ENCODE assay signal across 9 mouse cellular contexts in the genomic region with DNA sequence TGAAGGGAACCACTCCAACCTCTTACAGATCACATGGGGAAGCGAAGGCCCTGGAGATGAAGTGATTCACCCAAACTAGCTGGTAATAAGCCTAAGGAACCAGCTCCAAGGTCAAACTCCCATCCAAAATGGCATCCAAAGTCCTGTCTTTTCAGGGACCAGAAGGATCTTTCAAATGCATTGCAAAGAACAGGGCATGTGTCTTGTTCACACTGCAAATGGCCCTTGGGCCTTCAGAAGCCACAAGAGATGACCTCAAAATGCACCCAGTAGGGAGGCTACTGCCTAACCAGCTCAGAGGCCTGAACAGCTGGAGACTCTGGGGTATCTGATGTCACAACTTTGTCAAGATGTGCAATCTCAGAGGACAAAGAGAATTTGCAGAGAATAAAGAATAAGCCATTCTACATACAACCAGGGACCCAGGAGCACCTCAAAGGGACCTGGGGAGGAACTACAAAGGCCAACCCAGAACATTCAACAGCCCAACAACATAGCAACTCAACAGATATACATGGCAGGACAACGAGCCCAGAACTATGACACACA. TPM values are rescaled to one million over a fixed set of nuclear protein-coding genes. Genes with fewer than 3 reads are reported as not detected.
DNase-seq lines count a peak whose midpoint lies in the region; ATAC-seq and TF ChIP-seq lines count a peak whose summit lies in the region.
"Had no signal": no experiment of that assay in that cellular context is flagged by ENCODE, and none has a peak within 500 bp of the region (broad histone marks: within the 10 kb centered on the region; RNA-seq: fewer than 3 reads in every experiment).

No protein-coding gene starts in this region.

- no peak overlapping the region for H3K27ac ChIP-seq in kidney, embryonic 14.5 days (ENCODE audit: low read depth, low read length)
- H3K27ac ChIP-seq in embryonic facial prominence, embryonic 12.5 days = no peak overlapping the region
- no peak overlapping the region for H3K27ac ChIP-seq in hindbrain, embryonic 16.5 days (ENCODE audit: low read depth, low read length)
- no peak overlapping the region for H3K27ac ChIP-seq in midbrain, postnatal 0 days (ENCODE audit: low read depth, low read length)

- no peak overlapping the region for H3K9ac ChIP-seq in kidney, embryonic 14.5 days (ENCODE audit: low read depth, low read length)
- no peak overlapping the region for H3K9ac ChIP-seq in embryonic facial prominence, embryonic 12.5 days
- H3K9ac ChIP-seq in hindbrain, embryonic 16.5 days (ENCODE audit: low read depth, low read length) = no peak overlapping the region
- H3K9ac ChIP-seq in midbrain, postnatal 0 days (replicated peaks; ENCODE audit: low read length, poor library complexity, severe bottlenecking) = 0 out of 2 replicates have a peak overlapping the region, but pooled peaks have one; percentile 85

- 86% methylated on average over 2 of the region's 2 CpGs for WGBS in kidney, embryonic 14.5 days
- WGBS in embryonic facial prominence, embryonic 12.5 days = 67% methylated on average over 2 of the region's 2 CpGs
- WGBS in hindbrain, embryonic 16.5 days = 79% methylated on average over 2 of the region's 2 CpGs
- 71% methylated on average over 2 of the region's 2 CpGs for WGBS in midbrain, postnatal 0 days

- peak overlapping the region; percentile 77 for H3K4me2 ChIP-seq in kidney, embryonic 14.5 days (replicated peaks; ENCODE audit: low read depth, low read length)
- peak overlapping the region; percentile 66 for H3K4me2 ChIP-seq in embryonic facial prominence, embryonic 12.5 days (replicated peaks)
- peak overlapping the region; percentile 58 for H3K4me2 ChIP-seq in hindbrain, embryonic 16.5 days (ENCODE audit: low read length)
- H3K4me2 ChIP-seq in midbrain, postnatal 0 days (ENCODE audit: low read depth, low read length, poor library complexity, severe bottlenecking) = peak overlapping the region; percentile 71

- no peak for DNase-seq in kidney, adult 9 months
- DNase-seq in midbrain, postnatal 0 days (ENCODE audit: low spot score) = no peak
- no peak for DNase-seq in thymus, postnatal 14 days
- no peak for DNase-seq in left cerebral cortex, adult 18-20 months (ENCODE audit: low spot score in 2 of 2)
- no peak for DNase-seq in gastrocnemius, postnatal 36 days
- DNase-seq: thymus, adult 2 months had no signal

- H3K27me3 ChIP-seq in kidney, embryonic 14.5 days (ENCODE audit: control insufficient read depth, insufficient read depth, low read length) = no peaks in the 10 kb centered on the region
- H3K27me3 ChIP-seq in embryonic facial prominence, embryonic 12.5 days = no peaks in the 10 kb centered on the region
- no peaks in the 10 kb centered on the region for H3K27me3 ChIP-seq in hindbrain, embryonic 16.5 days (replicated peaks; ENCODE audit: control insufficient read depth, insufficient read depth, low read length)
- H3K27me3 ChIP-seq in midbrain, postnatal 0 days (ENCODE audit: insufficient read depth, low read length) = no peaks in the 10 kb centered on the region

- H3K4me3 ChIP-seq in kidney, embryonic 14.5 days (ENCODE audit: low read length) = no peak overlapping the region
- 0 out of 2 replicates have a peak overlapping the region, but pooled peaks have one; percentile 59 for H3K4me3 ChIP-seq in embryonic facial prominence, embryonic 12.5 days
- H3K4me3 ChIP-seq in hindbrain, embryonic 16.5 days (ENCODE audit: low read length) = peak overlapping the region; percentile 81; the same call in 1 of the 2 replicates
- no peak overlapping the region; the same call in 1 of the 2 replicates for H3K4me3 ChIP-seq in midbrain, postnatal 0 days (ENCODE audit: low read depth, low read length)

- no peaks in the 10 kb centered on the region for H3K36me3 ChIP-seq in kidney, embryonic 14.5 days (ENCODE audit: control insufficient read depth, insufficient read depth, low read length)
- no peaks in the 10 kb centered on the region for H3K36me3 ChIP-seq in embryonic facial prominence, embryonic 12.5 days
- H3K36me3 ChIP-seq in hindbrain, embryonic 16.5 days (ENCODE audit: control insufficient read depth, insufficient read depth, low read length) = no peaks in the 10 kb centered on the region
- no peaks in the 10 kb centered on the region for H3K36me3 ChIP-seq in midbrain, postnatal 0 days (ENCODE audit: insufficient read depth, low read length)

- peaks cover 14% of the 10 kb centered on the region for H3K4me1 ChIP-seq in kidney, embryonic 14.5 days (ENCODE audit: control insufficient read depth, insufficient read depth, low read length)
- peaks cover 37% of the 10 kb centered on the region for H3K4me1 ChIP-seq in embryonic facial prominence, embryonic 12.5 days
- H3K4me1 ChIP-seq in hindbrain, embryonic 16.5 days (ENCODE audit: control insufficient read depth, insufficient read depth, low read depth, low read length) = peaks cover 19% of the 10 kb centered on the region
- H3K4me1 ChIP-seq in midbrain, postnatal 0 days (ENCODE audit: insufficient read depth, low read length) = peaks cover 13% of the 10 kb centered on the region

- ATAC-seq in kidney, embryonic 14.5 days (ENCODE audit: low FRiP score, low TSS enrichment) = no peak
- ATAC-seq in embryonic facial prominence, embryonic 12.5 days (ENCODE audit: insufficient number of reproducible peaks, insufficient read depth, low FRiP score, low TSS enrichment) = no peak
- ATAC-seq in hindbrain, embryonic 16.5 days = no peak
- ATAC-seq in midbrain, postnatal 0 days (ENCODE audit: low FRiP score) = no peak

- intact Hi-C loops in gastrocnemius, postnatal 36 days (cut with DNase I) = no loop called here

- H3K9me3 ChIP-seq in kidney, embryonic 14.5 days (ENCODE audit: control insufficient read depth, low read length) = no peaks in the 10 kb centered on the region
- no peaks in the 10 kb centered on the region for H3K9me3 ChIP-seq in embryonic facial prominence, embryonic 12.5 days
- no peaks in the 10 kb centered on the region for H3K9me3 ChIP-seq in hindbrain, embryonic 16.5 days (ENCODE audit: control insufficient read depth, low read length)
- H3K9me3 ChIP-seq in midbrain, postnatal 0 days (ENCODE audit: low read length) = no peaks in the 10 kb centered on the region

- no peak for TF ChIP-seq CTCF in midbrain, postnatal 0 days (IDR thresholded peaks at IDR 0.05)

RNA-seq across cellular contexts. Expression of a gene that starts 2.1 kb away (rescaled TPM):
- 2.7 and 4.1 TPM in 2 replicates for polyA plus RNA-seq in kidney, embryonic 14.5 days (2014; fragmentation: Nextera tagmentation; extraction: Ambion mirVana)
- 3.9 and 5.0 TPM in 2 replicates for polyA plus RNA-seq in embryonic facial prominence, embryonic 12.5 days (2016; fragmentation: Nextera tagmentation; extraction: Ambion mirVana)
- polyA plus RNA-seq in hindbrain, embryonic 16.5 days (2015; fragmentation: Nextera tagmentation; extraction: Ambion mirVana) = 4.4 and 6.1 TPM in 2 replicates
- total RNA-seq in midbrain, postnatal 0 days (2014; rRNA removed) = 33.7 and 38.1 TPM in 2 replicates
- 2.6 and 3.2 TPM in 2 replicates for polyA plus RNA-seq in midbrain, postnatal 0 days (2015; fragmentation: Nextera tagmentation; extraction: Ambion mirVana)
- 10 to 100 TPM; 49.8 to 50.3 TPM for total RNA-seq in left cerebral cortex, adult 18-20 months (2021)
- total RNA-seq in gastrocnemius, postnatal 36 days (2021) = 10 to 100 TPM; 72.2 to 74.8 TPM

Comparison
In these comparisons a context has a peak if more than half of its experiments do, and no peak if none do; other contexts are left out.
1. H3K4me3 ChIP-seq: peak in embryonic facial prominence, embryonic 12.5 days (single experiment) and hindbrain, embryonic 16.5 days (single experiment); none in kidney, embryonic 14.5 days (single experiment) and midbrain, postnatal 0 days (single experiment).
2. Peak in every context shown above with its lines, with median percentiles within 50 percentile points of each other: H3K4me2 ChIP-seq.